Mouse (Mus musculus): ENCODE measurements around the gene Cnot11.

DNA sequence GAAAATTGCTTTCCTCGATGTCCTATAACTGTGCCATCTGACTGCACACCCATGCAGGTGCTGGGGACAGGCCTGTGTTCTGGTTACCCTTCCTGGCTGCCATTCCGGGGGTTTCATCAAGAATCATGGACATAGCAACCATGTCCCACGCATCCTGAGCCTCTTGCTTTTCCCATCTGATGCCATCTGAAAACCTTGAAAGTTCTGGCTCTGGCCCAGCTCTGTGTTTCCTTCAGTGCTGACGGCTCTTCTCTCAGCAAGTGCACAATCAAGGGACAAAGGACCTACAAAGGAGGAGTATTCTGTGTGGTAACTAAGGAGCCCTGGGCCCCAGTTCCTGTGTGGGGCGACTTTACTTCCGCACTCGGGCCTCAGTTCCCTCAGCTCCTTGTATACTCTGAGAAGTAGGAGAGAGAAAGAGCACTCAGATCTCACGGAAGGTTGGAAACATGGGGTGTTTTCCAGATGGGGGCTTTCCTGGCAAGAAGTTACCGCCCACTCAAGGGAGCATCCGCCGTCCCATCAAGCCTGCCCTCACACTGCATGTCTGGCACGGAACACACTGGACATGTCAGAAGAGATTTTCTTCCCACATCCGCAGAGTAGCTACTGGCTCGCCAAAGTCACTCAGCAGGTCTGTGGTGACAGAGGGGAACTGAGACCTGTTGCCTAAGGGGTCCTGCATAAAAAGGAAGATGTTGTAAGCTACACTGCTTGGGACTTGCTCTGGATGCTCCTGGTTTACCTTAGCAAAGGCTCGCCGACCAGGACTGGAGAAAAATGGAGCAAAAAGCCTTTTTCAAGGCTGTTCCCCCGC, 31.8 kb upstream of the Cnot11 start:
- TF ChIP-seq CTCF (IDR thresholded peaks at IDR 0.05; ENCODE audit: low read depth, low read length) (no peak), POLR2A (IDR thresholded peaks at IDR 0.05; ENCODE audit: borderline replicate concordance, low read depth, low read length) (no peak)
